Mouse (Mus musculus) common myeloid progenitor, adult 5-6 weeks (primary cell): ENCODE data around the gene Itfg1. TPM values are rescaled to one million over a fixed set of nuclear protein-coding genes. Genes with fewer than 3 reads are reported as not detected.

ENCODE experiments used
- ATAC-seq: replicated peaks from 2 replicates; pipeline ENCODE4 v1.8.0; 2016; ENCODE audit warnings: low read depth, mild to moderate bottlenecking, moderate TSS enrichment, inconsistent platforms; ENCODE audit not compliant: poor library complexity, severe bottlenecking
- total RNA-seq: library from RNA; stranded (forward); fragments of 200-1000, 187-1606 nt; gene quantifications from 2 replicates; pipeline ENCODE4 v1.2.3, GENCODE M21; 2017

Itfg1 gene
- total RNA-seq, 1 experiment from 2014 or later, result 36.1 TPM

DNA sequence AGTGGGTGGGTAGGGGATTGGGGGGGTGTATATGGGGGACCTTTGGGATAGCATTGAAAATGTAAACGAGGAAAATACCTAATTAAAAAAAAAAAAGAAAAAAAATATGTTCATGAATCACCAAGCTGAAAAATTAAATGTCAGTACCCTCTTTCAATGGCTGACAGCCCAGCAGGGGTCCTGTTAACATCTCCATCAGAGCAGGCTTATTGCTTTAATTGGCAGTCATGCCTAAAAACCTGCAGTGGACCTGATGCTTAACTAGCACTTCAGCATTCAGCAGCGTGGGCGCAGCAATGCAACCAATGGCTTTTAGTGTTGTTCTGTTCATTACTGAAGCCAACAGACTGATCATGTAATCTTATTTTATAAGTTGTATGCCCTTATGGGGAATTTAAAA, 60.6 kb downstream of the Itfg1 start:
- ATAC-seq, result no peak

DNA sequence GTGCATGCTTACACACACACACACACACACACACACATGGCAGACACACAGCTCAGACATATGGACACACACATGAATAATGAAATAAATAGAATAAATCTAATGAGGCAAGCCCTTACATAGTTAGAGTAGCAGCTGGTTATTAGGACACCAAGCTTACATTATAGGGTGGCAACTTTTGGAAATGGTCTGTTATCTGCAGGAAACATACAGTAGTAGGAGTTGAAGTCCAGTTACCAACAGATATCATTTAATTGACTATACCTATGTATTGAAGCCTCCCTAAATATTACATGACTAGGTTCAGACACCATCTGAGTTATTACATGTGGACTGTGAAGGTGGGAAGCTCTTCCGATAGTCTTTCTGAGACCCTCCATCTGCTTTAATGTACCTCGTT, 95.7 kb downstream of the Itfg1 start:
- no peak for ATAC-seq

DNA sequence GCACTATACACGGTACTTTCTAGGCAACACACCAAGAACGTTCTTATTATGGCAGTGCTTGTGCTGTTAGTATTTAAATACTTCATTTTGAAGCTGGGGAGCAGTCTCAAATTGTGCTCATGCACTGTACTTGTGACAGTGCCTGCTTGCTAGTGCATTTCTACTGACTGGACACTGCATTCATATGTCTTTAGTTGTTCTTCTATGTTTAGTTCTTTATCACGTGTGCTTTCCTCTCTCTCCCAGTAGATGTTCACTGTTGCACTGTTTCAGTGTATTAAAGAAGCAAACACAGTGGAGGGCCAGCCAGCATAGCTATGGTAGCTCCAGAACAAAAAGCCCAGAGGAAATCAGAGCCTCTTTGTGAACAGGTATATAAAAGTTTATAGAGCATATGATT, 110.2 kb downstream of the Itfg1 start:
- no peak for ATAC-seq

DNA sequence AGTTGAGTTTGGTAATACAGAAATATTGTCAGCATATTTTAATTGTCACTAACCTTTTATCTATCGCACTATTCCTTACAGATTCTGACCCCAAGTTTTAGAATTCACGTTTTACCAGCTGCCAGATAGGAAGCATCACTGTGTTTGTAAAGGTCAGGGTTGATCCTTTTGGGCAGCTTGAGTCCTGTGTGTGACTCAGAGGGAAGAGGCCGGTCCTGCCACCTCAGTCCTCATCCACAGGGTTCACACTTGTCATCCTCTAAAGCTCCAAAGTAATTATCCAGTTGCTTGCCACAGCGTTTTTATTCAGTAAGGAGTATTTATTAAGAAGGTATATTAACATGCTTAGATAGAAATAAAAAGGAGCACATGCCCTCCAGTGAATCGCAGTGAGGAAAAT, 123.5 kb downstream of the Itfg1 start:
- ATAC-seq, result no peak

DNA sequence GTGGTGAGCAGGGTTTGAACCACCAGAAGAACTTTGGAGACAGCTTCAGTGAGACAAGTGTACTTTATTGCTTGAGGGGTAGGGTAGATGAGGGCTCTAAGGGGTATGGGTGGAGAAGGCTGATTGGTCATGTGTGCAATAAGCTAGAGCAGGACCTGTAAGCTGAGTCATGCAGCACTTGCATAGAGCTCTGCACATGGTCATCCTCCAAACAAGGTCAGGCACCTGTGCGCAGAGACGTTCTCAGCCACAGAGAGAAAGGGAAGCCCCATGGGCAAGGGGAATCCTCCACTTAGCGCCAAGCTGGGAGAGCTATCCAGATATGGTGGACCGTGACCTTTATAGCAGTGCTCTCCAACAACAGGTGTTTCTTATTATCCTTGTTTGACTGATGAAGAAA, 124.0 kb downstream of the Itfg1 start:
- ATAC-seq, result no peak

DNA sequence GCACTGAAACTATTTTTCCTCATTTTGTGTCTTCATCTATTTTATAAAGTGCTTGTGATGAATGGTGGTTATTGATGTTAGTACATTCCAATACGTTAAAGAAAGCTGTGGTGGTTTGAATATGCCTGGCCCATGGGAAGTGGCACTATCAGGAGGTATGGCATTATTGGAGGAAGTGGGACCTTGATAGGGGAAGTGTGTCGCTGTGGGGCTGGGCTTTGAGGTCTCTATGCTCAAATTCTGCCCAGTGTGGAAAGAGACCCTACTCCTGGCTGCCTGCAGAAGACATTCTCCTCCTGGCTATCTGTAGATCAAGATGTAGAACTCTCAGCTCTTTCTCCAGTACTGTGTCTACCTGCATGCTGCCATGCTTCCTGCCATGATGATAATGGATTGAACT, 133.7 kb downstream of the Itfg1 start:
- 0 out of 2 replicates have a peak, but pooled peaks have one; percentile 42 for ATAC-seq

DNA sequence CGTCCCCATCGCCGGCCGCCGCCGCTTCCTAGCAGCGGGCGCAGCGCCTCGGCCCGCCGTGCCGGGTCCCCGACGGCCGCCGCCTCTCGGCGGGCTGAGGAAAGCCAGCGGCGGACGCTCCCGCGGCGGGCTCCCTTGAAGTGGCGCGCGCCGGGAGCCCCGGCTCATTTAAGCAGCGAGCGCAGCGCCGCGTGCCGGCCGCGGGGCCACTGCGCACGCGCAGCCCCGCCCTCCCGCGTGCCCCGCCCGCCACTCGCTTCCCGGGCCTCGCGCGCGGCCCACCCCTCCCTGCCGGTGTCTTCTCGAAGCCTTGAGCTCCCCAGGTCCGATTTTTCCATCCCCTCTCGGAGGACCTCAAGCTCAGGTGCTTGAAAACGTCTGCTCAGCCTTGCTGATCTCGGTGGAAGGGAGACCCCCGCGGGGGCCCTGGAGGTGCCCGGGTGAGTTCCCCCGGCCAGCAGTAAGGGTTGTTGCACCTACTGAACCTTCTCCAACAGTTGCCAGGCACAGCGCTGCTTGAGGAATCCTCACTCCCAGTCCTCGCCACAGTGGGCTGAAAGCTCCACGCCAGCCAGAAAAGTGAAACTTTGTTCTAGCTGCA, 139.9 kb downstream of the Itfg1 start, which contains the start of gene Neto2:
TSS of gene Neto2 (minus strand) at position 174 of the 601 bp plus-strand sequence.
- ATAC-seq, result peak; percentile 48

DNA sequence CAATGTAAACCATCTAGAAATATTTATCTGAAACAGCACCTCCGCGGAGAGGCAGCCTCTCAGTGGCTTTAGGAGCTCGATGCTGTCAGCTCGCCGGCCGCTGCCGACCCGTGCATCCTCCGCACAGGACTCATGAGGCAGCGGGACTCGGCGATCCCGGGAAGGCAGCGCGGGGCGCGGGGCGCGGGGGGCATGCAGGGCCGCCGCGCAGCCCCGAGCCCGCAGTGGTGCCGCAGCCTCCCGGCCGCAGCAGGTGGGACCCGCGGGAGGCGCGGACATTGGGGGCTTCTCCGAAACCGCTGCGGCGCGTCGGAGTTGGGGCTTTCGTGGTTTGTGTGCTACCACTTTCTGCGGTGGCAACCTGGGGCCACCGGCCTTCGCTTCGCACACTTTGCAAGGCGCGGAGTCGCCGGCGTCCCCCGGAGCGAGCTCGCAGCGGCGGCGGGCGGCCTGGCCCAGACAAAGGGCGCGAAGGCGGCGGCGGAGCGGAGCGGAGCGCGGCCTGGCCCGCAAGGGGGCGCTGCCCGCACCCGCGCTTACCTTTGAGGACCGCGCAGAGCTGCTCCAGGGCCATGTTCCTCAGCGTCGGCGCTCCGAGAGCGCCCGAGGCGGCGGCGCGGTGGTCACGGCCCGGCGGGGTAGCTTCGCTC, 140.5 kb downstream of the Itfg1 start:
- peak; percentile 32; the same call in 1 of the 2 replicates for ATAC-seq

DNA sequence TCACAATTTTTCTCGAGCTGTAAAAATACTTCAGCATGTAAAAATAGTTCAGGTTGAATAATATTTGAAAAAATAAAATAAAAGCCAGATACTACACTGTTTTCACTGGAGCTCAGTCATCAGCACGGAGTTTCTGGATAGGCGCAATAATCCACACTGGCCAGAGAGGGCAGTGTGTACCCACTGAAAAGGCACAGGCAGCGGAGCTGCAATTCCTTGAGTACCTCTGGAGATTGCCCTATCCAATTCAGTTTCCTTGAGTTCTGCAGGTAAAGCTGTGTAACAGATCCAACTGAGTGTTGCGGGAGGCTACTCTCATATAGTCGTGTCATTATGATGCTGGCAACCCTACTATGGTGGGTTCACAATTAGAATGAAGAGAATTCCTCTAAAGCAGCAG, 141.7 kb downstream of the Itfg1 start:
- ATAC-seq, result peak; percentile 93

Other genes with a start within 250 kb of the Itfg1 start
- 6.9 and 10.3 TPM in 2 replicates for gene Neto2, start 140.0 kb downstream of the Itfg1 start, total RNA-seq
- gene Phkb, start within 50 bp of the Itfg1 start, total RNA-seq, result 43.3 and 44.6 TPM in 2 replicates